Mouse (Mus musculus): Measurements from ENCODE around the gene Itpr1. TPM values are rescaled to one million over a fixed set of nuclear protein-coding genes. Genes with fewer than 3 reads are reported as not detected.
A peak's percentile ranks its signal among the peaks of the same experiment; 100 is the strongest.

The Itpr1 gene
- polyA plus RNA-seq, 1 experiment from 2014 or later = 10.2 TPM

DNA sequence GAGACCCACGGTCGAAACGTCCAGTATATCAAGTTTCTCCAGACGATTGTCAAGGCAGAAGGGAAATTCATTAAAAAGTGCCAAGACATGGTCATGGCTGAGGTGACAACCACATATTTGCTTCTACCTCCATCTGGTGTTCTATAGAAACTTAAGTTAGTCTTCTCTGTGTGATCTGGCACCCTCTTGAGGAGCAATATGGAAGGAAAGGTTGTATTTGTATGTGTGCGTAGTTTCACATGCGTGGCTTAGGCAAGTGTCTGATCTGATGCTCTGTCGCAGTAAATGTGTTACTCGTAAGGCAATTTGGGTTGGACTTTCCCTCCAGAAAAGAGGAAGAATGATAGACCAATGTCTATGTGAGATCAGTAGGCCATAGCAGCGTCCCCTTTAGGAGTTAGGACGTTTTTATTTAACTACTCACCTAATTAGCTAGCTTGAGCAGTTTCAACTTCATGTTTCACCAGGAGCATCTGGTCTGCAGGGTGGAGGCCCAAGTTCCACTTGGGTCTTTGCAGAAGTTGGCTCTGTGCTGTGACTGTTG lies 188.6 kb downstream of the Itpr1 start:
- 91% methylated on average over 10 of the region's 10 CpGs for WGBS
- no peak overlapping the region for H3K27ac ChIP-seq
- H3K4me2 ChIP-seq = no peak overlapping the region

DNA sequence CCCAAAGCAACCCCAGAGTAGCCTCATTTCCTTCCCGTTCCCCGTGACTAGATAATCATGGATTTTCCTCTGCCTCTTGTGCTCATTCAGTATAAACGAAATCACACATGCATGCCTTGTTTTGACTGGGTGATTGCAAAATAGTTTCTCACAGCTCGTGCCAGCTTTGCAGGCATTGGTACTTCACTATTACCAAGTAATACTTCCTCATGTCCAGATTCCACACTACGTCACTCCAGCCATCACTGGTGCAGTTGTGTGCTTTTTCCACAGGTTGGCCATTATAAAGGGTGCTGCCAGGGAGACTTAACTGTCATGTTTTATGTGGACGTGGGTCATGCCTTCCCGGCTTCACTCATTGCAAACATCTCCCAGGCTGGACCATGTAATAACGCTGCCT lies 191.8 kb downstream of the Itpr1 start:
- Histone ChIP-seq H3K9me3 (no peaks in the 10 kb centered on the region), H3K4me3 (replicated peaks) (no peak overlapping the region), H3K4me2 (no peak overlapping the region), H3K4me1 (no peaks in the 10 kb centered on the region), H3K27ac (no peak overlapping the region), H3K36me3 (replicated peaks) (0 out of 2 replicates have a peak, but pooled peaks cover 7% of the 10 kb centered on the region), H3K27me3 (no peaks in the 10 kb centered on the region), H3K9ac (no peak overlapping the region)
- WGBS = 89% methylated on average over 8 of the region's 8 CpGs
- no peak for ATAC-seq (ENCODE audit: low FRiP score)

More for the DNA sequence above, 188.6 kb downstream of the Itpr1 start:
- H3K9ac ChIP-seq = no peak overlapping the region
- peaks cover 7% of the 10 kb centered on the region; the same call in 1 of the 2 replicates for H3K36me3 ChIP-seq (replicated peaks)
- H3K9me3 ChIP-seq = no peaks in the 10 kb centered on the region
- ATAC-seq (ENCODE audit: low FRiP score) = no peak
- H3K4me3 ChIP-seq (replicated peaks) = no peak overlapping the region
- H3K4me1 ChIP-seq = no peaks in the 10 kb centered on the region
- H3K27me3 ChIP-seq = no peaks in the 10 kb centered on the region

DNA sequence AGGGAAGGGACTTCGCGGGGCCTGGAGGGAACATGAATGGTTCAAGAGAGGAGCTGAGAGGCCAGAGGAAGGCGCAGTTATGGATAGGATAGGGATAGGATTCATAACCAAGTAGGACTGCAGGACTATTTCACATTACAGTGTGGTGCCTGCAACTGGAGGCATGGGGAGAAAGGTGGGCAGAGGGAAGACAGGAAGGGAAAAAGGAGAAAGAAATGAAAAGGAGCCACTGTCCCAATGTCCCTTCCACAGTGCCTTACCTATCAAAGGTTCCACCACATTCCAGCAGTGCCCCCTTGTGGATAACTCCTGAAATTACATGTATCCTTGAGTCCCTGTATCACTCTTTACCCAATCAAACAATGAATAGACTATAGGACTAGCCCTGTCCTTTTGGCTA lies 195.2 kb downstream of the Itpr1 start:
- H3K36me3 ChIP-seq (replicated peaks) = 0 out of 2 replicates have a peak, but pooled peaks cover 10% of the 10 kb centered on the region
- 96% methylated on average over 3 of the region's 3 CpGs for WGBS
- H3K9ac ChIP-seq = no peak overlapping the region
- H3K9me3 ChIP-seq = no peaks in the 10 kb centered on the region
- no peak overlapping the region for H3K4me2 ChIP-seq
- H3K4me3 ChIP-seq (replicated peaks) = no peak overlapping the region
- H3K27me3 ChIP-seq = no peaks in the 10 kb centered on the region
- no peak overlapping the region for H3K27ac ChIP-seq
- no peaks in the 10 kb centered on the region for H3K4me1 ChIP-seq
- peak; percentile 77 for ATAC-seq (ENCODE audit: low FRiP score)

DNA sequence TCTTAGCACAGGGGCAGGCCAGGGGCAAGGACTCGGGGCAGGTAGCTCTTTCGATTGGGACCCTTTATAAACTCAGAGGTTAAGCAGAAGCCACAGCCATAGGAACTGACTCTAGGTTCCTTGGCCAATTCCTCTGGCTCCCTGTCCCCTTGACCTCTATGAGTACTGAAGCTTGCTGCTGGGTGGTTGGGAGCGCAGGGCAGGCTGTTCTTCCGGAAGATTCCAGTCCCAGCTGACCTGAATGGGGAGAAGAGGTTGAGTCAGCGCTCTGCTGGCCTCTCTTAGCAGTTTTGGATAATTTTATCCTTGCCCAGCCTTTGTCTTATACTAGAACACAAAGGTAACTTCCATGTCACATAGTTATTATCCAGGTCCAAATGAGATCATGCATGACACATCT lies 195.8 kb downstream of the Itpr1 start:
- Histone ChIP-seq H3K9me3 (no peaks in the 10 kb centered on the region), H3K9ac (no peak overlapping the region), H3K36me3 (replicated peaks) (0 out of 2 replicates have a peak, but pooled peaks cover 10% of the 10 kb centered on the region), H3K27me3 (no peaks in the 10 kb centered on the region), H3K4me3 (replicated peaks) (no peak overlapping the region), H3K4me2 (no peak overlapping the region), H3K27ac (no peak overlapping the region), H3K4me1 (no peaks in the 10 kb centered on the region)
- 94% methylated on average over 5 of the region's 5 CpGs for WGBS
- ATAC-seq (ENCODE audit: low FRiP score) = no peak; the same call in 1 of the 2 replicates

DNA sequence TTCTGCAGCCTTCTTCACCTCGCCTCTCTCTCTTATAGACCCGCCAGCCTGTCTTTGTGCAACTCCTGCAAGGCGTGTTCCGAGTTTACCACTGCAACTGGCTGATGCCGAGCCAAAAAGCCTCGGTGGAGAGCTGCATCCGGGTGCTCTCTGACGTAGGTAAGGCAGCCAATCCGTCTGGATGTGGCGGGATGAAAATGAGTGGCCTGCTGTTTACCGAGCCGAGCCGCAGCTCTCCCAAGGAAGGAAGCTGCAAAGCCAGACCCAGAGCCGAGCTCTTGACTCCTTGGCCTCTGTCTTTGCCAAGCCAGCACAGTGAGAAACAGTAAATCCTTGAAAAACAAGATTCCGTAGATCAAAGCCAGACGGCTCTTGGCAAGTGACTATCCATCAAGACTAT lies 197.9 kb downstream of the Itpr1 start:
- Histone ChIP-seq H3K27ac (no peak overlapping the region), H3K4me3 (replicated peaks) (no peak overlapping the region), H3K4me1 (no peaks in the 10 kb centered on the region), H3K9ac (no peak overlapping the region), H3K9me3 (no peaks in the 10 kb centered on the region), H3K36me3 (replicated peaks) (0 out of 2 replicates have a peak, but pooled peaks cover 10% of the 10 kb centered on the region), H3K4me2 (no peak overlapping the region), H3K27me3 (no peaks in the 10 kb centered on the region)
- WGBS = 91% methylated on average over 16 of the region's 16 CpGs
- no peak for ATAC-seq (ENCODE audit: low FRiP score)

DNA sequence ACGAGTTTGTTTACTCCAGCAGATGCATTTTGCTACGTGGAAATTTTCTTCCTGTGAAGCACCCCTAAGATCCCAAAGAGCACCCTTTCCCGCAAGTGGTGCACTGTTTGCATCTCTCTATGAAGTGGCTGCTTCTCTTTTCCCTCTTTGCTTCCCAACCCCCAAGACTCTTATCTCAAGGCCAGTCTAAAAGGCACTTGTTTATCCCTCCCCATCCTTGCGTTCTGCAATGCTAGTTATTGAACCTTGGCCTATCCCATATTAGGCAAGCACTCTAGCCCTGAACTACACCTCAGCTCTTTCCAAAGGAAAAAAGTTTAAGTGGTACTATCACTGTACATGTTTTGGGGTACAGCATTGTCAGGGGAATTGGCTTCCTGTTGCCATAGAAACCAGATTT lies 198.3 kb downstream of the Itpr1 start:
- Histone ChIP-seq H3K4me3 (replicated peaks) (no peak overlapping the region), H3K4me1 (no peaks in the 10 kb centered on the region), H3K36me3 (replicated peaks) (0 out of 2 replicates have a peak, but pooled peaks cover 5% of the 10 kb centered on the region), H3K27ac (no peak overlapping the region), H3K9me3 (no peaks in the 10 kb centered on the region), H3K9ac (no peak overlapping the region), H3K4me2 (no peak overlapping the region), H3K27me3 (no peaks in the 10 kb centered on the region)
- WGBS = 86% methylated on average over 4 of the region's 4 CpGs
- ATAC-seq (ENCODE audit: low FRiP score) = no peak

DNA sequence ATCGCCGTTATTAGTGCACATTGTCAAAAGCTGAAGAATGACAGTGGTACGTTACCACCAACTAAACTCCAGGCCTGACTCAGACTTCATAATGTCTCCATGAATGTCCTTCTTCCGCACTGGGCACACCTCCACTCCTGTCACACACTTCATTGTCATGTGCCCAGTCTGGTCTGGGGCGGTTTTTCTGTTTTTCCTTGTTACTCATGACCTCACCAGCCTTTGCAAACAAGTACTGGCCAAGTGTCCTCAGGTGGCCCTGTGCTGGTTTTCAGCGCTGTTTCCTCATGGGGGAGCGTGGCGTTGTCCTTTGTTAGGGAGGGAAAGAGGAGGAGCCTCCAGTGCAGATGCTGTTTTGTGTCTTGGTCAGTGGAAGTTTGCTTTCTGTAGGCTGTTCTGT lies 200.1 kb downstream of the Itpr1 start:
- H3K36me3 ChIP-seq (replicated peaks) = 0 out of 2 replicates have a peak, but pooled peaks cover 3% of the 10 kb centered on the region
- H3K27me3 ChIP-seq = no peaks in the 10 kb centered on the region
- H3K9ac ChIP-seq = no peak overlapping the region
- no peak for ATAC-seq (ENCODE audit: low FRiP score)
- no peak overlapping the region for H3K4me2 ChIP-seq
- H3K4me3 ChIP-seq (replicated peaks) = no peak overlapping the region
- WGBS = 93% methylated on average over 8 of the region's 8 CpGs
- no peaks in the 10 kb centered on the region for H3K4me1 ChIP-seq
- no peaks in the 10 kb centered on the region for H3K9me3 ChIP-seq
- no peak overlapping the region for H3K27ac ChIP-seq

DNA sequence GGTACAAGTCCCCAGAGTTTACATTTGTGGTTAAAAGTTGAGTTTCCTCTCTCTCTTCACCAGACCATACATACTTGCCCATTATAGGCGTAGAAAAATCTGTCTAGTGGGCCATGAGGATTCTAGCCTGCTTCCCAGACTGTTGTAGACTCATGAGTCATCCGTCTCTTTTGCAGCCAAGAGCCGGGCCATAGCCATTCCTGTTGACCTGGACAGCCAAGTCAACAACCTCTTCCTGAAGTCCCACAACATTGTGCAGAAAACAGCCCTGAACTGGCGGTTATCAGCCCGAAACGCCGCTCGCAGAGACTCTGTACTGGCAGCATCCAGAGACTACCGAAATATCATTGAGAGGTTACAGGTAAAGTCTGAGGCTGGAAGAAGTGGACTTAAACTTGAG lies 200.7 kb downstream of the Itpr1 start:
- H3K4me2 ChIP-seq = no peak overlapping the region
- H3K9me3 ChIP-seq = no peaks in the 10 kb centered on the region
- 0 out of 2 replicates have a peak, but pooled peaks cover 3% of the 10 kb centered on the region for H3K36me3 ChIP-seq (replicated peaks)
- no peaks in the 10 kb centered on the region for H3K27me3 ChIP-seq
- H3K4me3 ChIP-seq (replicated peaks) = no peak overlapping the region
- 95% methylated on average over 9 of the region's 9 CpGs for WGBS
- ATAC-seq (ENCODE audit: low FRiP score) = no peak
- H3K9ac ChIP-seq = no peak overlapping the region
- no peaks in the 10 kb centered on the region for H3K4me1 ChIP-seq
- H3K27ac ChIP-seq = no peak overlapping the region

DNA sequence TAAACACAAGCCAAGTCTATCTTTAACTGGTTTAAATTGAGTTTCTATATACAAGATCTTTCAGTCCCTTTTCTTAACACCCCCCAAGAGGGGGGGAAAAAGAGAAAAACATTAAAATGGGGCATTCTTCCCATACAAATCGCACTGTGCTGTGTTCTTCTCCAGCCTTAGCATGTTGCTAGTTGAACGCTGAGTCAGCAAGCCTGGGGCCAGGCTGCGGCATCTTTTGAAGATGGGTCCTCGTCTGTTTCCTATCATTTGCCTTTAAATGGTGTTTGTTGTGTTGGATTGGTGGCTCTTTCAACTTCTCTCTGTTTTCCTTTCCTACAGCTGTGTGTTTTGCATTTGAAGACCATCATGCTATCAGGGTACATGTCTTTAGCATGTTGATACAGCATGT lies 203.0 kb downstream of the Itpr1 start:
- Histone ChIP-seq H3K9ac (no peak overlapping the region), H3K4me3 (replicated peaks) (no peak overlapping the region), H3K27ac (no peak overlapping the region), H3K4me2 (no peak overlapping the region), H3K4me1 (no peaks in the 10 kb centered on the region), H3K27me3 (no peaks in the 10 kb centered on the region), H3K36me3 (replicated peaks) (0 out of 2 replicates have a peak, but pooled peaks cover under 1% of the 10 kb centered on the region), H3K9me3 (no peaks in the 10 kb centered on the region)
- no peak for ATAC-seq (ENCODE audit: low FRiP score)
- WGBS = 89% methylated on average over 4 of the region's 4 CpGs

DNA sequence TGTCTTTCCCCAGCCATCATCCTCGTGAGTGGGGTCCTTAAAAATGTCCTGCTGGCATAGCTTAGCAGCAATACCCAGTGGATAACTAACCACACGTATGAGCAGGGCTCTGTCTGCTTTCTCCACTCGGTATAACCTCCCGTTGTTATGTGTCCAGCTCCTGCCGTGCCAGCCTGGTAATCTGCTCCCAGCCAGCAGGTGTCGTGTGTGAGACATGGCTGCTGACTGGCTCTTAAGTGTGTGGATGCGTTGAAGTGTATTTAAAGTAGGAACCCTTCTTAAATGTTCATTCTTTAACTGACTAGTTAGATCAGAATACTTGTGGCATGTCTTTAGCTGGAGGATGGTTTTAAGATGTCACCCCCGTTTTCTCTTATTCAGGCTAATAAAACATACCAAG lies 204.6 kb downstream of the Itpr1 start:
- Histone ChIP-seq H3K36me3 (replicated peaks) (no peaks in the 10 kb centered on the region), H3K4me1 (no peaks in the 10 kb centered on the region), H3K27ac (no peak overlapping the region), H3K4me2 (no peak overlapping the region), H3K27me3 (no peaks in the 10 kb centered on the region), H3K4me3 (replicated peaks) (no peak overlapping the region), H3K9me3 (no peaks in the 10 kb centered on the region), H3K9ac (no peak overlapping the region)
- WGBS = 55% methylated on average over 8 of the region's 8 CpGs
- peak; percentile 83 for ATAC-seq (ENCODE audit: low FRiP score)

DNA sequence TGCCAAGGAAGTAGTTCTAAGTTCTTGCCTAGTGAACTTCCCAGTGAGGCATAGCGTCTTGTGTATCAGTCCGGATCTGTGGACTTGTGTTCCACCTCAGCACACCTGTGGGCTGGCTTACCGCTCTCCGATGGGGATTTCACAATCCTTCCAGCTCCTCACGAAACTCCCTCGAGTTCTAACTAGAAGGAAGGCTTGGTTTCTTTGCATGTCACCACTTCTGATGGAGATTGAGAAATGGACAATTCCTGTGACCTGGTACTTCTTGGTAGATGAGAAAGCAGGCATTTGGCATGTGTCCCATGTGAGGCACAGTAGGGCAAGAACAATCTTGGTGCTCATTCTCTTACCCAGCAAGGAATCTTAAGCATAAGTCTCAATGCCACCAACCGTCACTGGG lies 205.3 kb downstream of the Itpr1 start:
- H3K4me3 ChIP-seq (replicated peaks) = no peak overlapping the region
- H3K9me3 ChIP-seq = no peaks in the 10 kb centered on the region
- no peaks in the 10 kb centered on the region for H3K36me3 ChIP-seq (replicated peaks)
- no peaks in the 10 kb centered on the region for H3K4me1 ChIP-seq
- ATAC-seq (ENCODE audit: low FRiP score) = no peak
- no peak overlapping the region for H3K4me2 ChIP-seq
- H3K9ac ChIP-seq = no peak overlapping the region
- WGBS = 93% methylated on average over 7 of the region's 7 CpGs
- no peaks in the 10 kb centered on the region for H3K27me3 ChIP-seq
- no peak overlapping the region for H3K27ac ChIP-seq

DNA sequence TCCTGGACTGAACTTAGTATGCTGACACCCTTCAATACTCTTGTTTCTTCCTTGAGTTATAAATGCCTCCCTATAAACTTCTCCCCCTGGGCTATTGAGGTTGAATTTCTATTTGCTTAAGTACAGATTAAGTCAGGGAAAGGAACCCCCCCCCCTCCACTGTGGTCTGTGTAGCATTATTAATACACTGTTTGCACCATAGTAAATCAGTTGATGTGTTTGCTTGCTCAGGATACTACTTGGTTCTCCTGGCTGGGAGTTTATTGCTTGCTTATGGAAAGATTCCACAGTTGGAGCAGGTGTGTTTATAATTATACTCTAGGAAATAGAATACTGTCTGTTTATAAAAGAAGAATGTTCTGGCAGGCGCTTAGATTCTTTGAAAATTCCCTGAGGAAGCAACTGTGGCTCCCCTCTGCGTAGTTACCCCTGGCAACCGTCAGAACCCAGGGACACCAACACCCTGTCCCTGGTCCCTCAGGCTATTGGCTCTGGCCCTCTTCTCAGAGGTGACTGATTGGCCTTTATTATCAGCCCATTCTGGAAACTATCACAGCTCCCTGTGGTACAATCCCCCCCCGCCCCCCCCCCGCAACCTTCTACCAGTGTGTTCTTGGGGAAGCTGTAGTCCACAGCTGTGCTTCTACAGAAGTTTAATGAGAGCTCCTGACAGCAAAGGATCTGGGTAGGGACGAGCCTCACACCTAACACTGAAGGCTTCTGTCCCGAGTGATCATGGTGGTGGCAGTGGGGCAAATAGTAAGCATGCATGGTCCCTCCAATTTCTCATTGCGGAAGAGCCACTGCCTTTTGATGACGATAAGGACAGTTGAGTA lies 212.1 kb downstream of the Itpr1 start:
- Histone ChIP-seq H3K27me3 (no peaks in the 10 kb centered on the region), H3K9me3 (no peaks in the 10 kb centered on the region), H3K4me3 (replicated peaks) (no peak overlapping the region), H3K9ac (no peak overlapping the region), H3K4me2 (no peak overlapping the region), H3K36me3 (replicated peaks) (no peaks in the 10 kb centered on the region), H3K27ac (no peak overlapping the region), H3K4me1 (peaks cover 12% of the 10 kb centered on the region)
- WGBS = 66% methylated on average over 9 of the region's 9 CpGs
- ATAC-seq (ENCODE audit: low FRiP score) = peak; percentile 54; the same call in 1 of the 2 replicates

Measured in forebrain, embryonic 12.5 days (tissue).